Mouse (Mus musculus): Measurements from ENCODE around the gene Lama4.

The Lama4 gene

DNA sequence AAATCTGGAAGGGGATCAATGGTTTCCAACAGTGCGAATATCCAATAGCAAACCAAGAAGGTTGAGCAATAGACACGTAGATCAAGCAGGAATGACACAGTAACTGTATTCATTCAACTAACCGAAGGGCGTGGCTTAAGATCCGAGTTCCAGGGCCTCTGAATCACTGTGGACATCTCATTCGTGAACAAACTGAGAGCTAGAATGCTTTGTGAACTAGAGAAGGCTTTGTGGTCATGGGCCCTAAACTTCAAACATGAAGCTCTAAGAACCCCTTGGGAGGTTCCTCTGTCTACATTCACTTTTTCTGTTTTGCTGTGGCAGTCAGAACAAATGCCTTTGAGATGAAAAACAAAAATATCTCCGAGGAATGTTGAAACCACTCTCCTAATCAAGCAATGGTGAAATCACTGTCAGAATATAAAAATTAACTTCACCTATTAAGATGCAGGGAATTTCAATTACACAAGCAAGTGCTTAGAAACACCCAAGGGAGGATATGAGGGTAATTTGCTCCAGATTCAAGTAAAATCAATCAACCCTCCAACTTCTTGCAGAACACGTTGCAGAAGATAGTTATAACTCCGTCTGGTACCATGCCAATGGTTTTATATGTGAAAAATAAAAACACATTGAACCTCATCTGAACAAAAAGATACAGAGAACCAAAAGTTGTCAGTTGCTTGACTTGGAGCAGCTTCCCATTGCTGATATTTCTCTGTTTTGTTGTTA lies 29.6 kb downstream of the Lama4 start:
- no peak for DNase-seq (ENCODE audit: low spot score)

DNA sequence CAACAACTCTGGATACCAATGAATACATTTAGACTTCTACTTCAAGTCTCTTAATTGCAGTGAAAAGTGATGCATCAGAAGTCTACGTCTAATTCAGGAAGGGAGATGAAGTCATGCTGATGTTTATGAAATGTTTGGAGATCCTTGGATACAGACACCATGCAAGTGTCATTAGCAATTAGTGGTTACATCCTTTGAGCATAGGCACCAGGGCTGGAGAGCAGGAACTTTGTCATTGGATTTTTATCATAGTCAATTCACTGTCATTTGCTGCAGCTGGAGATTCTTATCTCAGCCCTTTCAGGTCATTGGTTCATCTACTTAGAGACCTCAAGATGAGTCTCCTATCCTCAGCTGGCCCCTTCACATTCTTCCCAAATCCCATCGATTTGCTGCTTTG lies 30.6 kb downstream of the Lama4 start:
- DNase-seq (ENCODE audit: low spot score), result no peak

DNA sequence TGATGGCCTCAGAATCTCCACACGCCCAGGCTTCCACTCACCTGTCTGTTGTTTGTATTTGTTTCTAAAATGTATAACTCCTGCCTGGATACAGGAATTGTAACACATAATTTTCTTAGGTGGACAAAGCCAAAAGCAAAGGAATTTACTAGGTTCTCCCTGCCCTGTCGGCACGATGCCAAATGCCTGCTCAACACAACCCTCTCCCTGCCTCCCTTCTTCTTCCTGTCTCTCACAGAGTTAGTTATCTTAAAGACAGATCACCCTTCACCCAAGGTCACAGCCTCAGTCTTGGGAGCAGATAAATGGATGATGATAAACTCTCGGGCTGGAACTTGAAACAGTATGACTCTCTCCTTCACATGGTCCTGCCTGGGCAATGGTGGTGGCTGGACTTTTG lies 35.6 kb downstream of the Lama4 start:
- no peak for DNase-seq (ENCODE audit: low spot score)

DNA sequence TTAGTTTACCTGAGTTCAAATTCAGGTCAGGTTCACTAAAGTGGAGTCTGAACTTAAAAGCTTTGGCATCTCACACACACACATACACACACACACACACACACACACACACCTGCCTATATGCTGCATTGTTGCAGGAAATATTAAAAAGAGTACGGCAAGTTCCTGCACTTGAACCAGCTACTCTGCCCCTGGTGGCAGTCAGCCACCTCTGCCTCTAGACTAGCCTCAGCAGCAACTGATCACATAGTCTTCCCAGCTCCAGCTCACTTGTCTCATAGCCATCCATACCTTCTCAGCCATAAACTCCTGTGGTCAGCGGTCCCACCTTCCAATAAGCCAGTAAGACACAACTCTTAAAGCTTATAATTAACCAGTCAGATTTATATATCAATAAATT lies 37.2 kb downstream of the Lama4 start:
- DNase-seq (ENCODE audit: low spot score), result no peak

DNA sequence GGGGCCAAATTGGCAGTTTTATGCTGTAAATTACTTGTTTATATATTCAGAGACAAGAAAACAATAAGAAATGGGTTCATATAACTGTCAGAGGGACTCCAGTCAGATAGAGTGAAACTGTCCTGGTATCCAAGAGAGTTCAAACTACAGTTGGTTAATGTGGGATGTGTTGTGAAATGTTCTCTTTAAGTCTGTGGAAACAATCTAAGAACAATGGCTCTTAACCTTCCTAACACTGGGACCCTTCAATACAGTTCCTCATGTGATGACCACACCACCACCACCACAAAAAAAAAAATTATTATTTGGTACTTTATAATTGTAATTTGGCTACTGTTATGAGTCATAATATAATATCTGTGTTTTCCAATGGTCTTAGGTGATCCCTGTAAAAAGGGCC lies 38.2 kb downstream of the Lama4 start:
- no peak for DNase-seq (ENCODE audit: low spot score)

DNA sequence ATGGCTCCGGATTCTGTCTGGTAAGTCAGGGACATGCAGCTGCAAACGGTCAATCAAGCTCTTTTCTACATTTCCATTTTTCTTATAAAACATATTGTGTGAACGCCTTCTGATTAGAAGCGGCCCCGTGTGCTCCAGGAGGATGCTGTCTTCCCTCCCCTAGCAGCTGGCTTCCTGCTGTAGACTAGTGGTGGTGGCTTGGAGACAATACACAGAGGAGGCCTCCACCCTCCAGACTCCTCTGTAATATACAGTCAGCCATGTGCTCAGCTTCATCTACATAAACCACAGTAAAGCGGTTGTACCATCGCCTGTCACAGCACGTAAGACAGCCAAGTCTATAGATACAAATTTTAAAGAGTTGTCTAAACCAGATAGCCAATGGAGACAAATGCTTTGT lies 40.2 kb downstream of the Lama4 start:
- no peak for DNase-seq (ENCODE audit: low spot score)

DNA sequence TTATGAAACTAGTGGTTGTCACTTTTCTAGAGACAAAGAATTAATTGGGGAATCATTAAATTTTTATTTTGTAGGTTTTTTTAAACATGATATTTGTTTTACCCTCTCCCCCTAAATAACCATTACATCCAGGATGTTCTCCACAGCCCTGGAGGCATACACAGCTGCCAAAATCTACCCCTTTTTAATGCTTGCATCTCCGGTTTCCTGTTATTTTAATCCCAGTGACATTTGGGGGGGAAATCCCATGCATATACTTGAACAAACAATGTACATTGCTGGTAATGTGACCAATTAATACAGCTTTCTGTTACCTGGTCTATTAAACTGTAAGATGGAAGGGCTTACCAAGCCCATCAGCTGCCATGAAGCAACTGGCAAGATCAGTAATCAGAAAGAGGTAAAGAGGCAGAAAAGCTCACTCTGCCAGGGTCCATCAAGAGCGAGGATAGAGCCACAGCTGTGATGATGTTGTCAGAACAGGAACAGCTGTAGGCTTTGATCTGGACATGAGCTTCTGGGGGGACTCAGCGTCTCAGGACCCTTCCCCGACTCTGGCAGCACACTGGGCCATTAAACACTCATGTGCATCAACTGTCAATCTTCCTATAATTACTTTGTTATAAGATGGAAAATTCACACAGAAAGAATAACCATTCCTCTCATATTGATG lies 41.3 kb downstream of the Lama4 start:
- no peak for DNase-seq (ENCODE audit: low spot score)

DNA sequence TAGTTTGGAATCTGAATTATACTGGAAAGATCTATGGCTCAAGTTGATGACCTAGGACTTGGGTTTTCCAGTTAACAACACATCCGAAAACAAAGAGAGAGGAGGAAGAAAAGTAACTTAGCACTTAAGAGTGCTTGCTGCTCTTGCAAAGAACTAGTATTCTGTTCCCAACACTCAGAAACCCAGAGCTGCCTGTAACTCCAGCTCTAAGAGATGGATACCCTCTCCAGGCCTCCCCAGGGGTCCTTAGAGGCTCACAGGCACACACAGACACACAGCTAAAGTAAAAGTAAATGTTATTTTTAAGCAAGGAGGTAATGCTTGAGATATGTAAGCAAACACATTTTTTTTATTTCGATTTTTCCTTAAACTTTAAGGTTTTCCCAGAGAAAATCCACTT lies 49.5 kb downstream of the Lama4 start:
- DNase-seq (ENCODE audit: low spot score), result no peak

DNA sequence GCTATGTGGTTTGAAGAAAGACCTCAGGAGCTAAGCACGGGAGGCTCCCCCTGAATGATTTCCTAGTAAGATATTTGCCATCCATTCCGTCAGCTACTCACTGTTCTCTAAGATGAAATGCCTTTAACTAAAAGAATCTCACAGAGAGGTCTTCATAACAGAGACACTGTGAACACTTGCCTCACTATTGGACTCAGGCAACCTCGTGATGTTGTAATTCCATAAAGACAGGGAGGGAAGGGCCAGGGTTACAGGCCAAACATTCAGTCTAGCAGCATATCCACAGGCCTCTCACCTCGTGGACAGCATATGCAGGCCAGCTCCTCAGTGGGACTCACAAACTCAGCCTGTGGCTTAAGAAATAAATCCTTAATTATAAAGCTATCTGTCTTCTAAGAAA lies 52.7 kb downstream of the Lama4 start:
- no peak for DNase-seq (ENCODE audit: low spot score)

DNA sequence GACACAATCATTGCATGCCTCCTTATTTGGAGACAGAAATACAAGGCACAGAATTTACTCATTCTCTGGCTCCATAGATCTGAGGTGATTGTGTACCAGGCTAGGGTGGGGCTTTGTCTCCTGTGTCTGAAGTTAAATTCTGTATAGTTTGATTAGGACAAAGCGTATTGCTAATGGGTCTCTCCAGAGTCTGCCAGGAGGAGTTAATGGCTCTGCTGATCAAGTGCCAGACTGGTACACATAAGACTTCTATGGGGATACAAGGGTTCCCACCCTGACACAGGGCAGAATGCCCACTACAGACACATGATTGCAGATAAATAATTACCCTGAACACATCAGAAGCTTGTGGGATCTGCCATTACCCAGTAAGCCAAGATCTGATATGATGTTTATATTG lies 53.3 kb downstream of the Lama4 start:
- DNase-seq (ENCODE audit: low spot score), result no peak

DNA sequence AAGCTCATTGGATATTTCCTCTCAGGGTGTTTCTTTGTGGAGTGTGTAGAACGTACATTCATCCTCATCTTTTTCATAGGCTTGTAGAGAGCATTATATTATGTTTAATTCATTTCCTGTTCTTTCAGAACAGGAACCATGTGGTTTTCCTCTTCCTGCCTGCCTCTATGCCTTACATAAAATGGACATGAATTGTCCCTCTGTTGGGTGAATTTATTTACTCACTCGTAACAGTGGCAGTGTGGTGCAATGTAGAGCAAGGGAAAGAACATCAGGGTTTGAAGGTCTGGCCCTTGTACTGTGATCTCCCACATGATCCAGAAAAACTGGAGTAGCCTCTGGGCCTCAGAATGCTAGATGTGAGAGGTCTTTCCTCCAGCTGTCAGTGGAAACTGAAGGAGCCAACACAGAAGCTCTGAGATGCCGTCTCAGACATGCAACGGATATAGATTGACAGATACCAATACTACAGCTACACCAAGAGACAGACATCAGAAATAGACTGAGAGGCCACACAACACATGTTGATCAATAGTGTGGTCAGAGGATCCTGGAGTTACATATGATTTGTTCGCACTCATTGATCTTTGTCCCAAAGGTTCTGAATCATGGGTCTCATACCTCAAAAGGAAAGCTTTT lies 58.4 kb downstream of the Lama4 start:
- DNase-seq (ENCODE audit: low spot score), result no peak

DNA sequence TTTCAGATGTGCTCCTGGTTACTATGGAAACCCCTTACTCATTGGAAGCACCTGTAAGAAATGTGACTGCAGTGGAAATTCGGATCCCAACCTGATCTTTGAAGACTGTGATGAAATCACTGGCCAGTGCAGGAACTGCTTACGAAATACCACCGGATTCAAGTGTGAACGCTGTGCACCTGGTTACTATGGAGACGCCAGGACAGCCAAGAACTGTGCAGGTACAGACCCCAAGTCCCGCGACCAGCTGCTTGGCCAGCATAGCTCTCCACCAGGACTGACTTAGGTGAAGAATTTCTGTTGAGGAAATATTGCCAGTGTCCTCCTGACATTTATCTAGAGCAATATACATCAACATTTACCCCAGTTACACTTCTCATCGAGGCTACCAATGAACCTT lies 61.2 kb downstream of the Lama4 start:
- no peak for DNase-seq (ENCODE audit: low spot score)

DNA sequence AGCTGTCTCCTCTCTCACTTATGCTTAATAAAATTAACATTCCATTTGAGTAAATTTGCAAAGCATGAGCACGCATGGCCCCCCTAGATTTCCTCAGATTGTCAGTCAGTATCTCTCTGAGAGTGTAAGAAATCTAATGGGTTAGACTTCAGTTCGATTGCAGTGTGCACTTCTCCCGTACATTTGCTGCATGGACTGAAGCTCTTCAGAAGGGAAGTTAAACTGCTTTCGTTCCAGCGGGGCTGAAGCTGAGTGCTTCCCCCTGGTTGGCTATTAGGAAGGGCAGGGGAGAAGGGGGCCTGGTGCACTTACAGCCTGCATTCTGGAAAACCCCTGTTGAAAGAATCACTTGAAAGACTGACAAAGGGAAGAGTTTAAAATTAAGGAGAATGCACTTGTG lies 61.7 kb downstream of the Lama4 start:
- DNase-seq (ENCODE audit: low spot score), result no peak

DNA sequence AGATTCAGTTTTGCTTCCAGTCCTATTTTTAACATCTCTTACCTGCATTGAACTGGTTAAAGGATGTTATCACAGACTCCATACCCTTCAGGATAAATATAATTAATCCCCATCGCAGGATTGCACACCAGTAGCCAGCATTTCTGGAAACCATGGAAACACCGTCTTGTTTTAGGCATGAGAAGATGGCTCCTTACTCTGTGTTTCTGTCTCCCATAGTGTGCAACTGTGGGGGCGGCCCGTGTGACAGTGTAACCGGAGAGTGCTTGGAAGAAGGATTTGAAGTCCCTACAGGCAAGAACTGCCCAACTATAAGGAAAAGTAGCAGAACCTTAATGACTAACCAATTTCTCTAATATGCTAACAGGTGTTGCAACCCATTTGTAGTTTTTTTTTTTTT lies 63.1 kb downstream of the Lama4 start:
- no peak for DNase-seq (ENCODE audit: low spot score)

DNA sequence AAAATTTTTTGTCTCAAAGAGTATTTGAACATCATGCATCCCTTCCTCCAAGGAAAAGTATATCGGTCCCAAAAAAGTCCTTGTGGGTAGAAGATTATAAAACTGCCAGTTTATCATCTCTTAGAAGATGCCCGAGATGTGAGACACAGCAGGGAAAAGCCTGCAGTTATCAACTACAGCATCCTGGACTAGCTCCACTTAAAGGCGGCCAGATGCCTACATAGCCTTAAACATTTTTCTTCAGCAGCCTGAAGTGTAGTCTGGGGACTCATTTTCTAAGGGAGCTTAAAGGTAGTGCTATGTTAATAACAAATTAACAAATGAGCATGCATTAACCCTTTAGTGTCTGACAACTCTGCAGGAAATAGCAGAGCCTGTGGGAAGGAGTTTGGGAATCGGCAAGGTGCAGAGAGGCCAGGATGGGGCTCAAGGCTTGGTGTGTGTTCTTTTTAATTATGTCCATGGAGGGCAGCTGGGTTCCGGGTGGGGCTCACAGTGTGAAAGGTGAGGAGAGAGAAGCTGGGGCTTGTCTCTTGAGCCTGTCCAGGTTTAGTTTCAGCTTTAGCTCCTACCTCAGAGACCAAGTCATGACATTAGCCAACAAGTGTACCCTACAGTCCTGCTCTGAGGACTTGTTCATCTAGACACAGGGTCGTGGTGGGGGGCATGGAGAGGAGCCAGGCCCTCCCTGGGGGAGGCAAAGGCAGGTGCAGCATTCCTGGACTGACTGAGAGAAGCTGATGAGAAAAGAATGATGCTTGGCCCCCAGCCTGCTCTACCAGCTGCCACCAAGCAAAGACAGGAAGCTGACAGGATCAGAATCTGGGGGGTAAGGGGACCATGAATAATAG lies 64.2 kb downstream of the Lama4 start:
- DNase-seq (ENCODE audit: low spot score), result no peak

DNA sequence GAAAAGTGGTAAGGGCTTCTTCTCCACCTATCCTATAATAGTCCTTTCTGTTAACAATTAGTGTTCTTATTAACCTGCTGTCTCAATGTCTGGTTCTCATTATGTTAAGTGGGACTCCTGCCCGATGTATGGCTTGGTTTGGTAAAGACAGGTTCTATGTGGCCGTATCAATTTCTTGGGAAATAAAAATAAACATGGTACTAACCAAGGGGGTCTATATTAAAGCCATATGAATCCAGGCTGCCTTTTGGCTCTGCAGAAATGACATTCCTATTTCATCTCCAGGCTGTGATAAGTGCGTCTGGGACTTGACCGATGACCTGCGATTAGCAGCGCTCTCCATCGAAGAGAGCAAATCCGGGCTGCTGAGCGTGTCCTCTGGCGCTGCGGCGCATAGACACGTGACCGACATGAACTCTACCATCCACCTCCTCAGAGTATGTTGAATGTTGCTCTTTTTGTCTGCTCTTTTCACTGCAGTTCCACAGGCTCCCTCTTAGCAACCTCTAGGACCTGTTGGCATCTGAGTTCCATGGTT lies 64.9 kb downstream of the Lama4 start:
- DNase-seq (ENCODE audit: low spot score), result no peak

DNA sequence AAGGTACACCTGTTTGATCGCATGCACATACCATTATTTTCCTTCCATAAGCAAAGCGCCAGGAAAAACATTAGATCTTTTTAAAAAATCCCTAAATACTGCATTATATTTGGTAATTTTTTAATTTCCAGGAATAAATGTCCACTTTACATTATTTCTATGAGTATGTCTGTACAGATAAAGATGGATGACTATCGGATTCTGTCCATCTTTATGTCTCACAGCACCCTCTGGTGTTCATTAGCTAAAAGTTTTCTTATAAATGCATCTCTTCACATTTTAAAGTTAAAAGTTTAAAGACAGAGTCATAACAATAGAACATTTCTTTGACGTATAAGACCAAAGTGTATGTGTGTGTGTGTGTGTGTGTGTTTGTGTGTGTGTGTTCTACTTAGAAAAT lies 74.2 kb downstream of the Lama4 start:
- DNase-seq (ENCODE audit: low spot score), result no peak

DNA sequence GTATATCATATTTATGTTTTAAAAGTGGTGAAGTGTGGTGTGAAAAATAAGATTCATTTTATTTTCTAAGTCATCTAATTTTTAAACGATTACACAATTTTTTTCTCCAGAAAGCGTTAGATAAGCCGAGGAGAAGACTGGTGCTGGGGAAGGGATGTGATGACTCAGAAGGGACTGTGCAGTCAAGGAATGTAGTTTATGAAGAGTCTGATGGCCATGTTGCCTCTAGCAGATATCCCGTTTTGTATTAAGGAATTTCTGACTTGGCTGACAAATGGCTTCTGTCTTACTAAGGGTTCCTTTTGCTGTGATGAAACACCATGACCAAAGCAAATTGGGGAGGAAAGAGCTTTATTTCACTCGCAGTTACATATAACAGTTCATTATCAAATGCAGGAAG lies 74.7 kb downstream of the Lama4 start:
- DNase-seq (ENCODE audit: low spot score), result no peak

DNA sequence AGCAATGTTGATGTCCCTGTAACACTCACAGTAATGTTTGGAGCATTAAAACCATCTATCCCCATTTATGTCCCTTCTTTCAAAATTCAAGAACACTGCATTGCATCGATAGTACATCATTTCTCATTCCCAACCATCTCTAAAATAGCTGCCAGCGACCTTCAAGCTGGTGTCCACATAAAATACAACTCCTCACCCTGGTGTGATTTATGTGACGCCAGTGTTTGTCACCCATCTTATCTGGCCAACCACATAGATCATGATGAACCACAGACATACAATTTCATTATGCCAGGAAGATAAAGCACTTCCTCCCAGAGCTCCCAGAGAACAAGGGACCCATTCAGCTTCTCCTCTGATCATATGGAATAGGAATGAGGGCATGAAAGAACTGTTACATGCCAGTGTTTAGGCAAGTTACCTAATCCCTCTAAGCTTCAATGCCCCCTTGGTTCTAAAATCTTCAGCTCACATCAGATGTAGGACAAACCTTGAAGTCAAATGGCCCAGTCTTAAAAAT lies 79.2 kb downstream of the Lama4 start:
- no peak for DNase-seq (ENCODE audit: low spot score)

DNA sequence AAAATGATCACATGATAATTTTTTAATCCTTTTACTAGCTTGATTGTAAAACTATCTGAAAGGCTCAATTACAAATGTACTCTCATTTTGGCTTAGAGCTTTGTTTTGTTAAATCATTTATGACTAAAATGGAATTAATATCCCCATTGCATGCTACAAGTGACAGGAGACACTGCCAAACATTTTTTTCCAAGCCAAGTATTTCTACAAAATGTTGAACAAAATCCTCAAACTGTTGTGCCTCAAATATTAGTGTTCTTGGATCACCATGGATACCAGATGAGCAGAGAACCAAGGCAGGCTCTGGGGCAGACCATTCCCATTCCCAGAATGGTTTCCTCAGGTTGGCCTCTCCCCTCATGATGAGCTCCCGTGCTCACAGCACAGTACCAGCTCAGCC lies 79.8 kb downstream of the Lama4 start:
- DNase-seq (ENCODE audit: low spot score), result peak; percentile 39

DNA sequence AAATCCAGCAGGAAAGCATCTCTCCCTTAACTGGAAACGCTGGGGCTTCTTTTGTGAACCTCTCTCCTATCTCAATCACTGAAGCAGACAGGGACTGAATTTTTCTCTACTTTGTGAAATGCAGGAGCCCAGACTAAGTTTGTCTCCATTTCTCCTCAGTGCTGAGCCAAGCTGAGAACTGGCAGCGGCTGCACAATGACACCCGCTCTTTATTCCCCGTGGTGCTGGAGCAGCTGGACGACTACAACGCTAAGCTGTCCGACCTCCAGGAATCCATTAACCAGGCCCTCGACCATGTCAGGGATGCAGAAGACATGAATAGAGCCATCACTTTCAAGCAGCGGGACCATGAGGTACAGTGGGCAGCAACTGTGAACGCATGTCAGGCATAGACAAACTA lies 82.5 kb downstream of the Lama4 start:
- DNase-seq (ENCODE audit: low spot score), result no peak

Measured in layer of hippocampus, adult 9-10 months (tissue).